Mouse (Mus musculus) macrophage (primary cell): Measurements from ENCODE around the gene Enox1. TPM values are rescaled to one million over a fixed set of nuclear protein-coding genes. Genes with fewer than 3 reads are reported as not detected.

ENCODE experiments used
- H3K27ac ChIP-seq: fragments of 350-480 bp; formaldehyde crosslinking; 2 replicates; pipeline ENCODE4 v1.9.0; 2021
- H3K36me3 ChIP-seq: fragments of 350-480 bp; formaldehyde crosslinking; 2 replicates; pipeline ENCODE4 v1.9.0; 2021; ENCODE audit errors: inconsistent target
- H3K4me3 ChIP-seq: fragments of 350-480 bp; formaldehyde crosslinking; 2 replicates; pipeline ENCODE4 v1.9.0; 2021; ENCODE audit errors: inconsistent target
- H3K79me2 ChIP-seq: fragments of 350-480 bp; formaldehyde crosslinking; 2 replicates; pipeline ENCODE4 v1.9.0; 2021; ENCODE audit errors: inconsistent target
- WGBS: methylation state at CpG from one replicate; pipeline ENCODE4 v1.1.7; 2026; ENCODE audit warnings: inconsistent platforms; ENCODE audit not compliant: missing documents; 5-methylcytosine and 5-hydroxymethylcytosine counted together
- polyA plus RNA-seq: library from polyadenylated mRNA; stranded (reverse); fragments of 250-400 nt; gene quantifications from 3 replicates; pipeline ENCODE4 v1.2.4, GENCODE M21; 2018; ENCODE audit warnings: inconsistent platforms

Enox1 gene
- polyA plus RNA-seq, 1 experiment from 2014 or later, result not detected

DNA sequence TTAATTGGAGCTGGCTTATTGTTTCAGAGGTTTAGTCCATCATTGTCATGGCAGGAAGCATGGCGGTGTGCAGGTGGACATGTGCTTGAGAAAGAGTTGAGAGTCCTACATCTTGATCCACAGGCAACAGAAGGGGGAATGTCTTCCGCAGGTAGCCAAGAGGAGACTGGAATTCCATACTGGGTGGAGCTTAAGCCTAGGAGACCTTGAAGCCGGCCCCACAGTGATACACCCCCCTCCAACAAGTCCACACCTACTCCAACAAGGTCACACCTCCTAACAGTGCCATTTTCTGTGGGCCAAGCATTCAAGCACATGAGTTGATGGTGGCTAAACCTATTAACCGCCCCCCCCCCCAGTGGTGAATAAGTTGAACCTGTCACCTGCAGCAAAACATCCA lies 533.3 kb downstream of the Enox1 start:
- H3K27ac ChIP-seq, result no peak overlapping the region
- H3K4me3 ChIP-seq, result no peak overlapping the region
- no peaks in the 10 kb centered on the region for H3K36me3 ChIP-seq
- no peaks in the 10 kb centered on the region for H3K79me2 ChIP-seq
- 86% methylated on average over 4 of the region's 4 CpGs for WGBS

DNA sequence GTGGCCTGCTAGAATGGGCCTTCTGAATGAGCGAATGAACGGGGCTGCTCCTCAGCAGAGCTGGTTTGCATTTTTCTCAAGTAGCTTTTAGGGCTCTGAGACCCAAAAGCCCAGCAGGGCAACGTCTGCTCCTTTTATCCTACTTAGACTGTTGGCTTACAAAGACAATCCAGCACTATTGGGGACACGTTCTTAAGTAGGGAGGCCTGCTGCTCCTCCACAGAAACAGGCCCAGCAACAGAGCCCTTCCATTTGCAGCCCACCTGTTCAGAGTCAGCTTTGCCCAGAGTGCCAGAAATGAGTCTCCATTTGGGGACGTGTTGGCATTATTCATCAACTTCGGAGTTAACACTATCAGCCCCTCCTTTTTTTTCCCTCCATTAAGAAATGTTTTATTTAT lies 548.4 kb downstream of the Enox1 start:
- no peaks in the 10 kb centered on the region for H3K79me2 ChIP-seq
- H3K4me3 ChIP-seq, result no peak overlapping the region
- H3K27ac ChIP-seq, result no peak overlapping the region
- H3K36me3 ChIP-seq, result no peaks in the 10 kb centered on the region
- 86% methylated on average over 6 of the region's 6 CpGs for WGBS

DNA sequence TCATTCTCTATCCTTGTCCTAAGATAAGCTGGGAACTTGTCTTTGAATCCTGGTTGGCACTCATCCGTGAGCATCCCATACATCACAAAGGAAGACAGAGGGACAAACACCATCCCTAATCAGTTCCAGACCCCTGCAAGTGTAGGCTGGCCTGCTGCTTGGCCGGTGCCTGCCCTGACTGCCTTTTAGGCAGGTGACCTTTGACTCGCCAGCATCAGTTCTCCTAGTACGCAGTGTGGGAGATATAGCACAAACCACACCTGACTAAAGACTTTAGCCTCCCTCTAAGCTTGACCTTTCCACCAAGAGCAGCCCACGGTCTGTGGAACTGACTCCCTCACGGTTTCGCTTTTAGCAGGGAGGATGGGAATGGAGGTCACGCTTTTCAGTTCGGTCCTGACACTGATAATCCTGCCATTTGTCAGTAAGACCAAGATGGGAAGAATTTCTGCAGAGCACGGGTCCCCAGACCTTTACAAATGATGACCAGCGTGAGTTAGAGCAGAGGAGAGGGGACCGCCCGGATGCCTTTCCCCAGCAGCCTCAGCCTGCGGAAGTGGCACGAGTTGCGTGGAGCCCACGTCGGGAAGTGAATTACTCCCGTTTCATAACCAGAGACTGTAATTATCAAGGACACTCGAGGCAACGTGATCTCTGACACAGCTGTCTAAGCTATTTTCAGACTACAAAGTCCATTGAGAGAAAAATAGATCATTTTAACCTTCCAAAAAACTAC lies 550.1 kb downstream of the Enox1 start:
- Histone ChIP-seq H3K4me3 (no peak overlapping the region), H3K27ac (no peak overlapping the region), H3K36me3 (no peaks in the 10 kb centered on the region), H3K79me2 (no peaks in the 10 kb centered on the region)
- WGBS, result 93% methylated on average over 21 of the region's 21 CpGs

DNA sequence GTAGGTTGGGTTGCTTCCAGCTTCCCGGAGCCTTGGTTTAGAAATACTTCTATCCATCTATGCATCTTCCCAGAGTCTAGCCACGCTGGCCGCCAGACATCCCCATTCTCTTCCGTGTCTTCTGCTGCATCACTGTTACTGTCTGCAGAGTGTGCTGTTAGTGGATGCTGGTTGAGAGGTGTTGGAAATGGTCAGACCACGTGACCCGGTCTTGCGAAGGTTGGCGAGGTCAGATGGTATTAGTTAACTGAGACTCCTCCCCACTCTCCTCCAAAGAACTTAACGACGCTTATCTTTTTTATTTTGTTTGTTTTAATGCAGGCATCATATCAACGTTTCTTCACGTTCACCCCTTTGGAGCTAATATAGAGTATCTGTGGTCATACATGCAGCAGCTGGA lies 550.7 kb downstream of the Enox1 start:
- Histone ChIP-seq H3K27ac (no peak overlapping the region), H3K79me2 (no peaks in the 10 kb centered on the region), H3K36me3 (no peaks in the 10 kb centered on the region), H3K4me3 (no peak overlapping the region)
- 91% methylated on average over 12 of the region's 12 CpGs for WGBS

DNA sequence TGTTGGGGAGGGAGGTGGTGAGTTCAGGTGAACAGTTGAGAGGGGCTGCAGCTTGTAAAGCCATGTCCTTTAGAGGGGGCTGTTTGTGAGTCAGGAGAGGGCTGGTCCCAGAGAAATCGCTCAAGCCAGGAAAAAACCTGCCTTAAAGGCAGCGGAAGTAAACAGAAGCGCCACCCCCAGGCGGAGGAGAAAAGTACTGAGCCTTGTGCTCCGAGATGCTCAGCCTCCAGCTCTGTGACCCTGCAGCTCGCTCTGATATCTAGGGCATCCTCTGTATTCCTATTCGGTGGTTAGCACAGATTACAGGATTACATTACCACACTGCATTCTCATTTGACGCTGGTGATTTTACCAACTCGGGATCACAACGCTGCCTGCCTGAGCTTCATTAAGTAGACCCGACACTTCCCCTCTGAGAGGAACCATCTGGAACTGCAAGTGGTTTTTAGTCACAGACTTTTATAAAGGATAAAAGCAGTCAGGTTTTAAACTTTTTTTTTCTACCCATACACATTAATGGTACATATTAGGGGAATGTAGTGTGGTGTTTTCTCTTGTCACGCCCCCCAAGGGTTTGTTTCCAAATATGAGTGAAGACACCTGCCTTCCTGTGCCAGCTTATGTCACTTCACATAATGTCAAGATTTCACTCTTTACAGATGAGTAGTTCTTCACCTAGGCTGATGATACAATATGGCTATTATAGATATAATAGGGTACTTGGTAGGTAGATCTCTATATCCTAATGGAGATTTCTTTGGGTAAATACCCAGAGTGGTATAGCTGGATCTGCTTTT lies 552.0 kb downstream of the Enox1 start:
- Histone ChIP-seq H3K4me3 (no peak overlapping the region), H3K36me3 (no peaks in the 10 kb centered on the region), H3K27ac (no peak overlapping the region), H3K79me2 (no peaks in the 10 kb centered on the region)
- WGBS, result 55% methylated on average over 12 of the region's 12 CpGs

DNA sequence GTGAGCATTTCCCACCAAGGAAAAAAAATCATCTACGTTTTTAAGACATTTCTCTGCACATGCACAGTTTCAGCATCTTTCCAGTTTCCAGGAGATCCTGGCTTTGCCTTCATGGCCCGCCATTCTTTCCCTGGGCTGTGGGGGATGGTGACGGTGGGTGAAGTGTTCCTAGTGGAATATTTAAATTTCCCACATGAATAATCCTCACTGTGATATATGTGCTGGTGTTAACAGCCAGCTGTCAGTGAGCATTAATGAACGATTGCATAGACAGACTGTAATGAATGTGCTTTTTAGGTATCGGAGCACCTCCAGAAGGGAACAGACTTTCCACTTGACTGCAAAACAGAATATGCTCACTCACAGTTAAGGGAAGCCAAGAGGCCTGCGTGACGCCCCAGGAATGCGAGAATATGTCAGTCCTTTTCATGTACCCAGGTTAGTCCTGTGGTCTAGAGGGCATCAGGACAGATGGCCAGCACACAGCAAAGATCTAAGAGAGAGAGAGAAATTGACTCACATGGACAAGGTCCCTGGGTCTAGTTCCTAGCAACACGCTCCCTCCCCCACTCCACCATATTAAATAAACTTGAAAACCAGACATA lies 558.5 kb downstream of the Enox1 start:
- Histone ChIP-seq H3K36me3 (no peaks in the 10 kb centered on the region), H3K79me2 (no peaks in the 10 kb centered on the region), H3K27ac (no peak overlapping the region), H3K4me3 (no peak overlapping the region)
- 90% methylated on average over 9 of the region's 9 CpGs for WGBS

DNA sequence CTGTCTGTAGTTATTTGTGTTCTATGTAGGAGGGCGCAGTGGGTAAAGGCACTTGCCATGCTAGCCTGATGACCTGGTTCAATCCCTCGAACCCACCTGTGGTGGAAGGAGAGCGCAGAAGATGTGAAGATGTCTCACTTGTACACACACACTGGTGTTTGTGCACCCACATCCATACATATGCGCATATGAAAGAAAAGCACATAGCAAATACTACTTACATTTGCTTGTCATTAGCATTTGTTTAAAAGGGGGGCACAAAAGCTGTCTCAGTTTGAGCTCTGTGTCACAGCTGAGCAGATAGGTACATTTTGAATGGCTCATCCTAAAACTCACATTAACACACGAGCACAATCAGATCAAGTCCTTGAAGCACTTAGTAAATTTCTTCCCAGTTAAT lies 560.4 kb downstream of the Enox1 start:
- 91% methylated on average over 5 of the region's 5 CpGs for WGBS

DNA sequence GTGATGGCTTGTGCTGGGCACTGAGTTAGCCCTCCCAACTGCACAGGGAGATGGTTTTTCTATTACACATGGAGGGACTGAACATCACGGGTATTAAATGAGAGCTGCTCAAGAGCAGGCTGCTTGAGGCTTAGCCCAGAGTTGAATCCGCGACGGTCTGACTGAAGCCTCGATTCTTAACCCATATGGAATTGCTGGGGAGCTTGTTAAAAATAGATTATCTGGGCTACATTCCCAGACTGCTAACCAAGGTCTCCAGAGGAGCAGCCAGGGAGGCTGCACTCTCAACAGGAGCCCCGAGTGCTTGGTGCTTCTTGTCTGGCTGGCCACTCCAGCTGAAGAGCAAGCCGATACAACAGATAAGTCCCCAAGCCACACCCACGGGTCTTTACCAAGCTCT lies 562.3 kb downstream of the Enox1 start:
- Histone ChIP-seq H3K27ac (no peak overlapping the region), H3K4me3 (no peak overlapping the region), H3K79me2 (no peaks in the 10 kb centered on the region), H3K36me3 (no peaks in the 10 kb centered on the region)
- WGBS, result 90% methylated on average over 8 of the region's 8 CpGs

More for the DNA sequence above, 560.4 kb downstream of the Enox1 start:
- no peak overlapping the region for H3K27ac ChIP-seq
- no peaks in the 10 kb centered on the region for H3K79me2 ChIP-seq
- H3K4me3 ChIP-seq, result no peak overlapping the region
- no peaks in the 10 kb centered on the region for H3K36me3 ChIP-seq

DNA sequence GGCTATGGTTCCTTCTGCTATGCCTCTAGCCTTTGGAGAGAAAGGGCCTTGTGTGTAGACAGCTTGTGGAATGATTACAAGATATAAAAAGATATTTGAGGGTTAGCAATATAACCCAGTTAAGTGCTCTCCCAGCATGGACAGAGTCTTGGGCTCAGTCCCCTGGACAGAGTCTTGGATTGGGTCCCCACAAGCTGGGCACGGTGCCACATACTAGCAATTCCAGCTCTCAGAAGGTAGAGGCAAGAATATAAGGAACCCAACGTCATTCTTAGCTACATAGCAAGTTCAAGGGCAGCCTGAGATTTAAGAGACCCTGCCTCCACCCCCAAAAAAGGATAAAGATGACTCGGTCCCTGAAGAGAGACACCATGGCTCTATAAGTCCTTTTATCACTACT lies 581.5 kb downstream of the Enox1 start:
- Histone ChIP-seq H3K36me3 (no peaks in the 10 kb centered on the region), H3K4me3 (no peak overlapping the region), H3K27ac (no peak overlapping the region), H3K79me2 (no peaks in the 10 kb centered on the region)
- 73% methylated on average over 3 of the region's 3 CpGs for WGBS

DNA sequence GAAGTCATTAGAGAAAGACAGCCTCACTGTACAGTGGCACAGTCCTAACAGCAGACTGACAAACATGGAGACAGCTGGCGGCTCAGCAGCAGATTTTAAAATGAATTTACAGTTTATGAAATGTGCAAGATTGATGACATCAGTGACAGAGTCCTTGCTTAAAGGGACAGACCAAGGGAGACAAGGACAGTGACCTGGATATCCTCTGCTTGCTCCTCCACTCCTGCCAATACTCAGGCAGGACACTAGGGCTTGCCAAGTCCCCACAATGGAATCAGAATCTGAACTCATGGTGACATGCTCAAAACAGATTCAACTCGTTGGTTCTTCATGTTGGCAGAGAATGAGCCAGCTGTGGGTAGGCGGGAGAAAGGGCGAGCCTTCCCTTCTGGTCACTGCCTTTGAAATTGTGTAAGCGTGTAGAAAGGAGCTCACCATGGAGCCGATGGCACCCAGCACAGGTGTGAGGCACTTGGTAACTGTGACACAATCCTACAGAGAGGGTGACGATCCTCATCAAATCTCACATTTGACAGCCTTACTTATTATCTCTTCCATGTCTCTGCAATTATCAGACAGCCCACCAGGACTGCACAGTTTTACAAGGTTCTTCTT lies 582.3 kb downstream of the Enox1 start:
- no peaks in the 10 kb centered on the region for H3K79me2 ChIP-seq
- 89% methylated on average over 7 of the region's 7 CpGs for WGBS
- no peak overlapping the region for H3K4me3 ChIP-seq
- H3K27ac ChIP-seq, result no peak overlapping the region
- H3K36me3 ChIP-seq, result no peaks in the 10 kb centered on the region

DNA sequence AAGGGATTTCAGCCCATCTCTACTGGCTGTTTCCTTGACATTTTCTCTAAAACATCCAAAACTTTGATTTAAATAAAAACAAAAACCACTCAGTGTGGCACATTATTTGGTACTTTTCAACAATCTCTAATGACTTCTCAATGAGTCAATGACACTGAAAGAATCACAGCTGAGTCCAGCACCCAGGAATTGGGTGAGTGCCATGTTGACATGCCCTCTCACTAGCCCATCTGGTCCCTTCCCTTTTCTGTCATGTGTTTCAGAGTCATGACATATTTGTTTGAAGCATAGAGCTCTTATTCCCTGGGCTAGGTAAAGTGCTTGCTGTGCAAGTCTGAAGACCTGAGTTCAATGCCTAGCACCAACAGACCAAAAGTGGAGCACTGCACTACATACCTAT lies 582.8 kb downstream of the Enox1 start:
- H3K27ac ChIP-seq, result no peak overlapping the region
- H3K36me3 ChIP-seq, result no peaks in the 10 kb centered on the region
- H3K79me2 ChIP-seq, result no peaks in the 10 kb centered on the region
- H3K4me3 ChIP-seq, result no peak overlapping the region

DNA sequence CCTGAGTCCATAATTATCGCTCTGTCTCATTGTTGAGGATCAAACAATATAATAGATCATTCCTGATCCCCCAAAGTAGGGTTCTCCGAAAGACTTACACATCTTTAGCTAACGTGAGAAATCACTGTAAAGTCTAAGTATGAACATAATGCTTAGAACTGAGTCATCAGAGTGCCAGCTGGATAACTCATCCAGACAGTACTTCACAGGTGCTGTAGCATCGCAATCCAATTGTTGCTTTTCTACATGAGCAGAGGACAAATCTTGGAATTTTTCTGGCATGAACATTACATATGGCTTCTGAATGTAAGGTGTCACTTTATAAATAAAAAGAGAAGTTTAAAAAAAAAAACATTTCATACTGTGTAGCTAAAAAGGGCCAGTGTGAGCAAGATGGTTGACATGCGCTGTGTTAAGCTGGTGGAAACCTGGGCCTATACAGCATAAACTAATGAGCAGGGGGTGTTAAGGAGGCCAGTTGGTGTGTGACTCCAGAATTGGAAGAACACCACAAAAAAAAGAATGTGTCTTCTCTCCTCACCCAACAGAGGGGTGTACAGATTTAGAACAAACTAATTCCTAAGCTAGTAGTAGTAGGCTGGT lies 588.2 kb downstream of the Enox1 start:
- Histone ChIP-seq H3K79me2 (no peaks in the 10 kb centered on the region), H3K36me3 (no peaks in the 10 kb centered on the region), H3K4me3 (no peak overlapping the region), H3K27ac (no peak overlapping the region)
- 96% methylated on average over 5 of the region's 5 CpGs for WGBS

DNA sequence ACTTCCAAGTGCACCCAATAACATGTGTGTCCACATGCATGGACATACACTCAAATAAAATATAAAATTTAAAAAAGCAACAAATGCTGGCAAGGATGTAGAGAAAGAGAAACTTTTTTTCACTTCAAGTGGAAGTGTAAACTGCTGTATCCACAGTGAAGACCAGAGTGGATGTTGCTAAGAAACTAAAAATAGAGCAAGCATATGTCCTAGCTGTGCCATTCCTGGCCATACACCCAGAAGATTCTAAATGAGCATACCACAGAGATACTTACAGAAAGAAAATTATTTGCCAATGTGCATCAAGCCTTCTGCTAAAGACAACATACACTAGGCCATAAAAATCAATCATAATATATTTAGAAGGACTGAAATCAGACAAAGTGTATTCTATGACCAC lies 592.4 kb downstream of the Enox1 start:
- Histone ChIP-seq H3K4me3 (no peak overlapping the region), H3K36me3 (no peaks in the 10 kb centered on the region), H3K27ac (no peak overlapping the region), H3K79me2 (no peaks in the 10 kb centered on the region)
